Mouse (Mus musculus) lung, postnatal 14 days (tissue): Measurements from ENCODE around the gene Ager.

ENCODE experiments used
- DNase-seq: peaks from one replicate; pipeline ENCODE4 v3.0.0; 2021

Gene Ager

GRCm38 (mm10) chr17:34585877-34586771 is 11.5 kb upstream of the Ager start:
- DNase-seq, result no peak

- DNase-seq, result peak; percentile 90
Observed at GRCm38 (mm10) chr17:34586796-34587422, 10.8 kb upstream of the Ager start.

- DNase-seq, result peak; percentile 96
Observed at GRCm38 (mm10) chr17:34587423-34587811, 10.2 kb upstream of the Ager start.

GRCm38 (mm10) chr17:34587814-34588213 is 9.8 kb upstream of the Ager start:
- DNase-seq, result no peak

- no peak for DNase-seq
Observed at GRCm38 (mm10) chr17:34588767-34589166, 8.9 kb upstream of the Ager start.

GRCm38 (mm10) chr17:34589206-34589605 is 8.5 kb upstream of the Ager start:
- no peak for DNase-seq

GRCm38 (mm10) chr17:34589681-34590101 is 8.0 kb upstream of the Ager start, which contains the start of gene Gpsm3:
Gene Gpsm3 (plus strand): TSS chr17:34589806.
- DNase-seq, result peak; percentile 68

GRCm38 (mm10) chr17:34590154-34590987 is 7.3 kb upstream of the Ager start:
- DNase-seq, result no peak

- peak; percentile 42 for DNase-seq
Observed at GRCm38 (mm10) chr17:34591029-34591993, 6.4 kb upstream of the Ager start, which contains the start of gene Pbx2. Gene Pbx2 (plus strand): TSS chr17:34591266.

GRCm38 (mm10) chr17:34591994-34592375 is 5.7 kb upstream of the Ager start:
- DNase-seq, result peak; percentile 96

- DNase-seq, result peak; percentile 42
Observed at GRCm38 (mm10) chr17:34592581-34593549, 4.8 kb upstream of the Ager start.

- DNase-seq, result no peak
Observed at GRCm38 (mm10) chr17:34593752-34594525, 3.7 kb upstream of the Ager start.

GRCm38 (mm10) chr17:34596098-34596497 is 1.6 kb upstream of the Ager start:
- DNase-seq, result peak; percentile 48

- DNase-seq, result no peak
Observed at GRCm38 (mm10) chr17:34599891-34600290, 2.2 kb downstream of the Ager start.

GRCm38 (mm10) chr17:34601796-34602195 is 4.1 kb downstream of the Ager start:
- DNase-seq, result no peak

GRCm38 (mm10) chr17:34603375-34604060 is 5.9 kb downstream of the Ager start, which contains the start of gene Rnf5:
Gene Rnf5 (minus strand): TSS chr17:34603690.
- DNase-seq, result peak; percentile 100

GRCm38 (mm10) chr17:34604061-34604508 is 6.4 kb downstream of the Ager start, which contains the start of gene Agpat1:
Gene Agpat1 (plus strand): TSS chr17:34604262.
- DNase-seq, result peak; percentile 99

- peak; percentile 66 for DNase-seq
Observed at GRCm38 (mm10) chr17:34604511-34605237, 7.0 kb downstream of the Ager start.
